Mouse (Mus musculus) hindbrain, embryonic 11.5 days (tissue): Measurements from ENCODE around the gene Gm17622. TPM values are rescaled to one million over a fixed set of nuclear protein-coding genes. Genes with fewer than 3 reads are reported as not detected.

Source experiments
- ATAC-seq: fragments of 200-750 bp; cut with Nextera tagmentation; 2 replicates; pipeline ENCODE4 v1.8.0; 2017; ENCODE audit warnings: mild to moderate bottlenecking, moderate TSS enrichment, moderate library complexity; ENCODE audit not compliant: low FRiP score
- DNase-seq: peaks from one replicate; pipeline ENCODE4 v3.0.0-alpha.2; 2015; ENCODE audit warnings: low spot score
- H3K27ac ChIP-seq: fragments of 300-500 bp; sonication (generic); 2 replicates; pipeline ENCODE4 v1.5.1; 2014; ENCODE audit warnings: mild to moderate bottlenecking, low read depth, low read length
- H3K27me3 ChIP-seq: fragments of 300-500 bp; sonication (generic); 2 replicates; pipeline ENCODE4 v1.6.1; 2014; ENCODE audit warnings: mild to moderate bottlenecking, low read length, moderate library complexity, mixed read lengths; ENCODE audit not compliant: control insufficient read depth, insufficient read depth
- H3K36me3 ChIP-seq: fragments of 300-500 bp; sonication (generic); 2 replicates; pipeline ENCODE4 v1.6.1; 2014; ENCODE audit warnings: mild to moderate bottlenecking, low read length, moderate library complexity, mixed read lengths; ENCODE audit not compliant: control insufficient read depth, insufficient read depth
- H3K4me1 ChIP-seq: fragments of 300-500 bp; sonication (generic); replicated peaks from 2 replicates; pipeline ENCODE4 v1.6.1; 2014; ENCODE audit warnings: low read length, mixed read lengths; ENCODE audit not compliant: control insufficient read depth, insufficient read depth
- H3K4me2 ChIP-seq: fragments of 300-500 bp; sonication (generic); replicated peaks from 2 replicates; pipeline ENCODE4 v1.6.1; 2014; ENCODE audit warnings: mild to moderate bottlenecking, low read depth, low read length
- H3K4me3 ChIP-seq: fragments of 300-500 bp; sonication (generic); 2 replicates; pipeline ENCODE4 v1.5.1; 2014; ENCODE audit warnings: low read depth, low read length
- H3K9ac ChIP-seq: fragments of 300-500 bp; sonication (generic); 2 replicates; pipeline ENCODE4 v1.6.1; 2014; ENCODE audit warnings: low read depth, low read length
- H3K9me3 ChIP-seq: fragments of 300-500 bp; sonication (generic); 2 replicates; pipeline ENCODE4 v1.6.1; 2016; ENCODE audit warnings: low read length; ENCODE audit not compliant: control insufficient read depth
- WGBS: fragments of 180-500 bp; shearing (Covaris S2); extraction: QIAGEN DNeasy Blood & Tissue Kit; methylation state at CpG from one replicate; pipeline ENCODE4 v1.1.7; 2014; 5-methylcytosine and 5-hydroxymethylcytosine counted together
- polyA plus RNA-seq: library from polyadenylated mRNA; unstranded; fragments of >200 nt; fragmentation: Nextera tagmentation; extraction: Ambion mirVana; gene quantifications from 2 replicates; pipeline ENCODE4 v1.2.1, GENCODE M21; 2014

The Gm17622 gene
- not detected in 2 replicates for polyA plus RNA-seq

DNA sequence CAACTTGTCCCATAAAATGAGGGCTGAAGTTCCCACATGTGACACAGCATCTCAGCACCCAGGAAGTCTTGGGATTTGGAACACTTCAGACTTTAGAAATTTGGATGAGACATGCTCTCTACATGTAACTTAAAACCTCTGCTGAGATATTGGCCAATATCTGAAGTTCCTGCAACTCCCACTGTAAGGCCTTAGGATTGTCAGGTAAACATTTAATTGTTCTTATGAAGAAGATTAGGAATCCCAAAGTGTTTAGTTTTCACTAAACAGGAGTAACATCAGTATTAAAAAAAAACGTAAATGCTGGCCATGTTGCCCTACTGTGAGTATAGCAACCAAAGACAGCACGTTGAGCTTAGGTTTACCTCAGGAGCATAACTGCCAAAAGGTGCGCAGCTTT lies at the start of gene Gm17622:
Gene Gm17622, plus strand, starts transcription at position 301 of the 400 bp plus-strand sequence.
- Histone ChIP-seq H3K9me3 (no peaks in the 10 kb centered on the region), H3K9ac (no peak within 1 kb of the TSS), H3K4me2 (no peak within 1 kb of the TSS), H3K27me3 (no peaks in the 10 kb centered on the region), H3K36me3 (no peaks in the 10 kb centered on the region), H3K4me3 (no peak within 1 kb of the TSS), H3K27ac (no peak within 1 kb of the TSS), H3K4me1 (no peaks in the 10 kb centered on the region)
- ATAC-seq (no peak), DNase-seq (no peak)
- WGBS, result 93% methylated on average over 3 of the region's 3 CpGs

DNA sequence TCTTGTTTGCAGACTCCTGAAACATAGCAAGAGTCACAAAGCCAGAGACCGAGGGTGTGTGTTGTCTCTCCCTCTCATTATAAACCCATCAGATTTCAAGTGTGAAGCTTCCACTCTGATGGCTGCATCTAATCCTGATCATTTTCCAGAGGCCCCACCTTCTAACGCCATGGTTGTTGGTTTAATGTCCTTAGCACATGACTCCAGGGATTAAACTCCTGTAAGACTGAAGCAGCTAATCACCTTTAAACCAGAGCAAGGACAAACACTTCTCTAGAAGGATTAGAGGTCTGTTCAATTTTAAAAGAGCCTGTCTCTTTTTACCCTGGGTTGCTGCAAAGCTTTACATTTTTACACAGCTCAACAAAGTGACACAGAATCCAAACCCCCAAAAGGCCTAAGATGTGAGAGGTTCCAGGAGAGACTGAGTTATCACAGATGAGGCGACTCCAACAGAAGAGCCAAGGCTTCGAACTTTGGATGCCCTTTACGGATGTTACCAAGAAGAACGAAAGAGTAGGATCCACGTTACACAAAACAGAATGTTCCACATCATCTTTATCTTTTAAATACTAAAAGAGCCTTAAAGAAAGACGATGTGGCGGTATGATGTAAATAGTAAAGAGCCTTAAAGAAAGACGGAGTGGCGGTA lies 40.2 kb upstream of the Gm17622 start:
- no peaks in the 10 kb centered on the region for H3K9me3 ChIP-seq
- DNase-seq (no peak), ATAC-seq (no peak)
- no peak overlapping the region for H3K27ac ChIP-seq
- H3K4me1 ChIP-seq, result no peaks in the 10 kb centered on the region
- H3K4me2 ChIP-seq, result no peak overlapping the region
- no peaks in the 10 kb centered on the region for H3K36me3 ChIP-seq
- H3K27me3 ChIP-seq, result no peaks in the 10 kb centered on the region
- 91% methylated on average over 11 of the region's 11 CpGs for WGBS
- no peak overlapping the region for H3K4me3 ChIP-seq
- H3K9ac ChIP-seq, result no peak overlapping the region

DNA sequence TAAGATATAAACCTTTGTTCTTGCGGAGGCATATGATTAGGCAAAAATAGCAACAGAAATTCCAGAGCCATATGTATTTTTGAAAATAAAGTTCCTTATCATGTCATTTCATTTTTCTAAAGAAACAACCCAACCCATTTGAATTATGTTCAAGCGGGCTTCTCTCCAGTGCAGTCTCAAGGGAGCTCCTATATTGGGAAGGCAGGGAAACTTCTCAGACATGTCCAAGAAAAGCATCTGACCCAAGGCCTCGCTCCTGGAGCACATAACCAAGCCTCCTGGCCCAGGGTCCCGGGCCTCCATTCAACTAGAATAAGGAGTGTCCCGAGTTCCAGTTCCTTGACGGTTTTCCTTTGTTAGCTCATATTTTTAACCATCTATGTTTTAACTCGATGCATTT lies 39.7 kb upstream of the Gm17622 start:
- Histone ChIP-seq H3K4me1 (no peaks in the 10 kb centered on the region), H3K4me3 (no peak overlapping the region), H3K27ac (no peak overlapping the region), H3K27me3 (no peaks in the 10 kb centered on the region), H3K4me2 (no peak overlapping the region), H3K36me3 (no peaks in the 10 kb centered on the region), H3K9me3 (no peaks in the 10 kb centered on the region), H3K9ac (no peak overlapping the region)
- no peak for DNase-seq
- WGBS, result 95% methylated on average over 7 of the region's 7 CpGs
- ATAC-seq, result no peak

DNA sequence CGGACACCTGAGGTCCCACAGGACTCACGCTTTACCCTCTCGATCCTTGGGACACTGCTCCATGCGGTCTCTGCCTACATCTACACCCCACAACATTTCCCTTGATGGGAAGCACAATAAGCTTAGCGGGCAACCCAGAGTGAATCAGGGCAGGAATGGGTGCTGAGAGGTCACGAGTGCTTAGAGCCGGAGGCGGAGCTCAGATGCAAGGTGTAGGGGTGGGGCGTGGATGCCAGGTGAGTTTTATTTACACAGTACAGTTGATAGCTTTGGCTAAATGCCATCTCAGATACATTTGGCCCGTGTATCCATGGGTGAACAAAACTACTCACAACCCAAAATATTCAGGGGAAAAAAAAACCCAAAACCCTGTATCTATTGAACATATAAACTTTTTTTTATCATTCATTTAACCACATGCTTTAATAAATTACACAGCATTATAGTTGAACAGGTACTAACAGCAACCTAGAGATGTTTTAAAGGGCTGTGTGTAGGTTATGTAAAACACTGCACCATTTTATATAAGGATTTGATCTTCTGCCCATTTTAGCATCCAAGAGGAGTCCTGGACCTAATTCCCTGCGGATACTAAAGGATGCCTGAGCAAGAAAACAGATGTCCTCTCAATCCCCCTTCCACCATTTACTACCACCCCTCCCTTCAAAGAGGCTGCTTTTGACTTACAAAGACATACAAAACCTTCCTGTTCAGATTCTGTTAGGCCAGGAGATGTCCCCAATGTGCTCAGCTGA lies 39.0 kb upstream of the Gm17622 start:
- no peak overlapping the region for H3K4me3 ChIP-seq
- no peak overlapping the region for H3K9ac ChIP-seq
- H3K27me3 ChIP-seq, result no peaks in the 10 kb centered on the region
- H3K4me1 ChIP-seq, result no peaks in the 10 kb centered on the region
- no peak overlapping the region for H3K4me2 ChIP-seq
- WGBS, result 92% methylated on average over 11 of the region's 11 CpGs
- DNase-seq (no peak), ATAC-seq (no peak)
- H3K27ac ChIP-seq, result no peak overlapping the region
- no peaks in the 10 kb centered on the region for H3K9me3 ChIP-seq
- no peaks in the 10 kb centered on the region for H3K36me3 ChIP-seq

DNA sequence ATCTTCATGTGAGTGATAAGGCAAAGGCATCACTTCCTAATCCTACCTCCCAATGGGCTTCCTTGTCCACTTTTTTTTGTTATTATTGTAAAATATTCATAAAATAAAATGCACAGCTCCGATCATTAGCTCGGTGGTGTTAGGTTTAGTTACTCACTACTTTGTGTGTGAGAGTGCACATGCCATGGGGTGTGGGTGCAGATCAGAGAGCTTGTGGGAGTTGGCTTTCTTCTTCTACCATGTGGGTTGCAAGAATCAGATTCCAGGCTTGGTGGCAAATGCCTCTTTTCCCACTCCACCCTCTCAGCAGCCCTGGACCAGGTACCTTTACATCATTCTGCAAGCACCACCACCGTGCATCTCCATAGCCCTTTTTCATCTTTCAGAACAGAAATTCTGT lies 37.9 kb upstream of the Gm17622 start:
- no peaks in the 10 kb centered on the region for H3K9me3 ChIP-seq
- no peaks in the 10 kb centered on the region for H3K36me3 ChIP-seq
- 92% methylated on average over 3 of the region's 3 CpGs for WGBS
- ATAC-seq, result no peak
- no peak overlapping the region for H3K9ac ChIP-seq
- H3K4me1 ChIP-seq, result no peaks in the 10 kb centered on the region
- H3K4me2 ChIP-seq, result no peak overlapping the region
- H3K27ac ChIP-seq, result no peak overlapping the region
- DNase-seq, result no peak
- H3K27me3 ChIP-seq, result no peaks in the 10 kb centered on the region
- no peak overlapping the region for H3K4me3 ChIP-seq

DNA sequence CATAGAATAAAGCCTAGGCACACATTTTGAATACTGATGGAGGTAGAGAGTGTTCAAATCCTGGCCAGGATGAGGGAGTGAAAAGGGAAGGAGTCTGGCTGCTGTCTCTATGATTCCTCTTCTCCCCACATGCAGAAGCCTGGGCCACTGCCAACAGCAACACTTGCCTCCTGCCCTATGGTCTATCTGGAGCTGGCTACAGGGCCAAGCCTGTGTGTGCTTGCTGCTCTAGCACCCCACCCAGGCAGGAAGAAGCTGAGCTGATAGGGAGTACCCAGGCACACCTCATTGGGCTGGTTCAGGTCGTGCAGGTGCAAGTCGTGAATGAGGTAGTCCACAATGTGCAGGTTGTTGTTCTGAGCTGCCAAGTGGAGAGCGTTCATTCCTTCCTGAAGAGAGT lies 36.2 kb upstream of the Gm17622 start:
- Histone ChIP-seq H3K4me3 (no peak overlapping the region), H3K9ac (no peak overlapping the region), H3K27me3 (no peaks in the 10 kb centered on the region), H3K4me1 (no peaks in the 10 kb centered on the region), H3K36me3 (no peaks in the 10 kb centered on the region), H3K9me3 (no peaks in the 10 kb centered on the region), H3K4me2 (no peak overlapping the region), H3K27ac (no peak overlapping the region)
- 85% methylated on average over 3 of the region's 3 CpGs for WGBS
- DNase-seq (no peak), ATAC-seq (no peak)

DNA sequence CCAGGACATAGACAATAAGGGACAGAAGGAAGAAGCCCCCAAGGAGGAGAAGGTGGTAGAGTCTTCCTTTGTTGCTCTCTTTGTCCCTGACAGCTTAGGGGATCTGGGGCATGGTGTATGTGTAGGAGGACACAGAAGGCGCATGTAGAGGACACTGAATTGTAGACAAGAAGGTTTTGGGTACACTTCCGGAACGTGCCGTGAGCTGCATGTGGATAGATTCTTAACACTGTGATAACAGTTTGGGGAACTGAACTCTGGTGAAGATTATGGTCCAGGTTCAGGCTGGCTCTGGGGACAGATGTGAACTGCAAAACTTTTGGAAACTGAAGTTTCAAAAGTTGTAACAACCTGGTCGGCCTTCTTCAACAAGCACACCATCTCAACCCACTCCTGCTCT lies 33.0 kb upstream of the Gm17622 start:
- ATAC-seq, result no peak
- WGBS, result 91% methylated on average over 5 of the region's 5 CpGs

DNA sequence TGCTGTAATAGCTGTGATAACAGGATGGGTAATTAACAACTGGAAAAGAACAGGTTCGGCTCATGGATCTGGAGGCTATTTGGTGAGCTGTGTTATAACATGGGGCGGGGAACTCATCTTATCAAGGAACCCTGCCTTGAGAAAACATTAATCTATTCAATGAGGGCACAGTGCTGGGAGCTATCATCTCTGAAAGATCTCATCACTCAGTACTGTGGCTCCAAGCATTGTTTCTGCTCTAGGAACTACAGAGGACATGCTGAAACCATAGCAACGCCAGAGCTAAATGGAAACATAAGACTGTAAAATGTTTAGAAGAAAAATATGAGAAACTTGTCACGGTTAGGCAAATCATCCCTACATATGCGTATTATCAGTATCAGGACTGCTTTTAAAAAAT lies 32.5 kb upstream of the Gm17622 start:
- ATAC-seq (no peak), DNase-seq (no peak)

More for the DNA sequence above, 33.0 kb upstream of the Gm17622 start:
- no peak for DNase-seq
- no peak overlapping the region for H3K4me2 ChIP-seq
- no peaks in the 10 kb centered on the region for H3K4me1 ChIP-seq
- no peaks in the 10 kb centered on the region for H3K9me3 ChIP-seq
- H3K4me3 ChIP-seq, result no peak overlapping the region
- H3K9ac ChIP-seq, result no peak overlapping the region
- H3K27ac ChIP-seq, result no peak overlapping the region
- no peaks in the 10 kb centered on the region for H3K27me3 ChIP-seq
- H3K36me3 ChIP-seq, result no peaks in the 10 kb centered on the region

DNA sequence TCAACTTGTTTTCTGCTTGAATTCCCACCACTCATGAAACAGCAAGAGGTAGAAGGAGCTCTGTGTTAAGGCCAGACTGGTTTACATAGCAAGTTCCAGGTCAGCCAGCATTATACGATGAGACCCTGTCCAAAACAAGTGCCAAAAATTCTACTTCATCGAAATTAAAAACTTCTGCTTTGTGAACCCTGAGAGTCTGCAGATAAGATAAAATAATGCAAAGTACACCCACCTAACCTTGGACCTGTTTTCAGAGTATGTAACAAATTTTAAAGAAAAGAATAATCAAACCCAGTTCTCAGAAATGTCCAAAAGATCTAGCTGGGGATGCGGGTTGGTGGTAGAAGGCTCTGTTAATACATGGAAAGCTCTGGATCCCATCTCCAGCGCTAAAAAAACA lies 31.9 kb upstream of the Gm17622 start:
- 81% methylated on average over 4 of the region's 4 CpGs for WGBS
- Histone ChIP-seq H3K4me2 (no peak overlapping the region), H3K27me3 (no peaks in the 10 kb centered on the region), H3K4me1 (no peaks in the 10 kb centered on the region), H3K9ac (no peak overlapping the region), H3K4me3 (no peak overlapping the region), H3K36me3 (no peaks in the 10 kb centered on the region), H3K27ac (no peak overlapping the region), H3K9me3 (no peaks in the 10 kb centered on the region)
- DNase-seq, result no peak
- no peak for ATAC-seq

More for the DNA sequence above, 32.5 kb upstream of the Gm17622 start:
- no peaks in the 10 kb centered on the region for H3K27me3 ChIP-seq
- 96% methylated on average over 5 of the region's 5 CpGs for WGBS
- no peaks in the 10 kb centered on the region for H3K4me1 ChIP-seq
- H3K9ac ChIP-seq, result no peak overlapping the region
- H3K27ac ChIP-seq, result no peak overlapping the region
- H3K4me3 ChIP-seq, result no peak overlapping the region
- H3K4me2 ChIP-seq, result no peak overlapping the region
- H3K36me3 ChIP-seq, result no peaks in the 10 kb centered on the region
- H3K9me3 ChIP-seq, result no peaks in the 10 kb centered on the region
